Mouse (Mus musculus) kidney, adult 10 weeks (tissue): ENCODE measurements around the gene Rnf135. TPM values are rescaled to one million over a fixed set of nuclear protein-coding genes. Genes with fewer than 3 reads are reported as not detected.

Source experiments
- polyA plus RNA-seq: library from polyadenylated mRNA; stranded (reverse); fragments of 350-450 nt; fragmentation: Illumina TruSeq; extraction: RNeasy Lipid Tissue Mini Kit (QIAGEN cat#74804); gene quantifications from one replicate; pipeline ENCODE4 v1.2.3, GENCODE M21; 2014; ENCODE audit warnings: low read depth, low replicate concordance

The Rnf135 gene
- polyA plus RNA-seq: 5.6 TPM

DNA sequence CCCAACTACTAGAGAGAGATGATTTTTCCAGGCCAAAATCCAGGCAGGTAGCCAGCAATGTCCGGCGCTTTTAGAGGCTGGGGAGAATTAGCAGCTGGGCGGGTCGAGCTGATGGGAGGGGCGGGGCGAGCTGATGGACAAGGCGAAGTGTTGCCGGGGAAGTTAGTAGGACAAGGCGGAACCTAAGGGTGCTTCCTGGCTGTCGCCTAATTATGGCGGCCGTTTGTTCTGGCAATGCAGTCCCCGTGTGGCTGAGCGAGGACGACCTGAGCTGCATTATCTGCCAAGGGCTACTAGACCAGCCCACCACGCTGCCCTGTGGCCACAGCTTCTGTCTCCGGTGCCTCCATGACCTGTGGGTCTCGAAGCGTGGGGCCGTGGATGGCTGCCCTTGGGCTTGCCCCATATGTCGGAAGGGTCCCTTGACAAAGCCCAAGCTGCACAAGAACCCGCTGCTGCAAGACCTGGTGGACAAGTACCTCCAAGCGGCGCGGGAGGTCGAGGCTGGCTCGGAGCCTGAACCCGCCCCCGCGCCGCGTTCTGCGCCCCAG is at the start of gene Rnf135:
Rnf135 (plus strand) TSS at position 147 of the 551 bp plus-strand sequence.

DNA sequence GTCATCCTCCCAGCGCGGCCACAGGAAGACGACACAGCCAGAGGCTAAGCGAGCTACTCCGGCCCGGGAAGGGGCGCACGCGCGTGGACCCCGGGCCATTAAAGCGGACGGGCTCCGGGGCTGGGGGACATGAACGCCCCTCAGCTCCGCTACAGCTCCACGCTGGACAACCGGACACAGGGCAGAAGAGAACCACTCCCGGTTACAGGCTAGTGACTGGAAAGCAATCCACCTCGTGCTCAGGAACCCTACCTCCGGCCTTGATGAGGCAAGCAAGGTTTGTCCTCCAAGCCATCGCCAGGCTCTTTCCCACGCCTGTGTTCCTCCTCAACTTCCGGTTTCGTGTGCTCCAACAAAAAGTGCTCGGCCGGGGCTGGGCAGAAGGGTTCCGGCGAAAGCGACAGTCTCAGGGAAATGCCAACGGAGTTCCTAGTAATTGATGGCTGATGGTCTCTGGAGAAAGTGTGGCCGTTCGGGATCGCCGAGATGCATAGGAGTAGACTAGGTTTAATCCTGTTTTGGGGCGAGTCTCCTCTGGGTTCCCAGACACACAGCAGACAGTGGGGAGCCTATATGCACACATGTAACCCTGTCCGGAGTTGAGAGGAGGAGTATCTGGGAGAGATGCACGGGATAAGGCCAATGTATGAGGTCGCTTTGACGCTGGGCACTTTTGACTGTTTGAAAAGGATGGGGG is 41.7 kb upstream of the Rnf135 start, which contains the start of gene Tefm:
Tefm (minus strand) TSS at position 351 of the 697 bp plus-strand sequence.

DNA sequence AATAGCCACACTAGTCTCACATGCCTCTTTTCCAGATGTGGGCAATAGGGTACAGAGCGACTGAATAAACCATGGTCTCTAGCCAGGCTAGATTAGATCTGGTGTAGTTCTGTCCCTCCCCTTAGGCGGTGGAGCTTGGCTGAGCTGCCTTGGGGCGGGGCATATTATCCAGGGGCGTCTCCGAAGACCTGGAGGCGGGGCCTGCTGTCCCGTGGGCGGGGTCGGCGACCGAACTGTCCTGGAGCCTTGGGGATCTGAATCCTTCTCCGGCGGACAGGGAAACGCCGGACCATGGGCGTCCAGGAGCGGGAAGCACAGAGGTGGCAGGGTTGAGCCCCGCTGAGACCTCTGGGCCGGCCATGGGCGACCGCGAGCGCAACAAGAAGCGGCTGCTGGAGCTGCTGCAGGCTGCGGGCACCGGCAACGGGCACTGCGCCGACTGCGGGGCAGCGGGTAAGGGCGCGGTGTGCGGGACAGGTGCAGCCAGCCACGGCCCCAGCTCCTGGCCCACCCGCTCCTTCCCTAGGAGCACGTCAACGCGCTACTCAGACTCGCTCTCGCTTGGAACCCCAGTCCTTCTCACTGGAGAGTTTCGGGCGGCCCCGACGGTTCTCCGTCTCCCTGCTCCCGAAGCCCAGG is 29.7 kb upstream of the Rnf135 start, which contains the start of gene Adap2:
Adap2 (plus strand) TSS at position 249 of the 639 bp plus-strand sequence.

GRCm38 (mm10) chr11:80208860-80209800 is 25.5 kb downstream of the Rnf135 start, which contains the start of gene Rhot1:
Rhot1 (plus strand) TSS chr11:80209019.

Other genes starting within 250 kb of the Rnf135 start
- gene Utp6, start 221.5 kb upstream of the Rnf135 start, polyA plus RNA-seq: 64.8 TPM
- 110 TPM for gene Suz12, start 190.7 kb upstream of the Rnf135 start, polyA plus RNA-seq
- 13.8 TPM for gene Crlf3, start 102.9 kb upstream of the Rnf135 start, polyA plus RNA-seq
- gene Atad5, start 94.5 kb upstream of the Rnf135 start, polyA plus RNA-seq: 2.5 TPM
- gene Tefm, start 41.7 kb upstream of the Rnf135 start, polyA plus RNA-seq: 31.1 TPM
- gene Adap2, start 29.7 kb upstream of the Rnf135 start, polyA plus RNA-seq: 10.6 TPM
- gene Rhot1, start 25.2 kb downstream of the Rnf135 start, polyA plus RNA-seq: 111 TPM
- 0.57 TPM for gene Rhbdl3, start 117.1 kb downstream of the Rnf135 start, polyA plus RNA-seq
- 35.7 TPM for gene 5730455P16Rik, start 194.2 kb downstream of the Rnf135 start, polyA plus RNA-seq
- gene Zfp207, start 199.4 kb downstream of the Rnf135 start, polyA plus RNA-seq: 187 TPM
- 147 TPM for gene Psmd11, start 244.8 kb downstream of the Rnf135 start, polyA plus RNA-seq